Mouse (Mus musculus): Measurements from ENCODE around the gene Zfp938.

Gene Zfp938

GRCm38 (mm10) chr10:82240742-82241400 lies at the start of gene Zfp938:
Gene Zfp938, minus strand, starts transcription at chr10:82241280.
- peak; percentile 91 for DNase-seq

GRCm38 (mm10) chr10:82257331-82257730 lies 16.3 kb upstream of the Zfp938 start:
- no peak for DNase-seq

DNA sequence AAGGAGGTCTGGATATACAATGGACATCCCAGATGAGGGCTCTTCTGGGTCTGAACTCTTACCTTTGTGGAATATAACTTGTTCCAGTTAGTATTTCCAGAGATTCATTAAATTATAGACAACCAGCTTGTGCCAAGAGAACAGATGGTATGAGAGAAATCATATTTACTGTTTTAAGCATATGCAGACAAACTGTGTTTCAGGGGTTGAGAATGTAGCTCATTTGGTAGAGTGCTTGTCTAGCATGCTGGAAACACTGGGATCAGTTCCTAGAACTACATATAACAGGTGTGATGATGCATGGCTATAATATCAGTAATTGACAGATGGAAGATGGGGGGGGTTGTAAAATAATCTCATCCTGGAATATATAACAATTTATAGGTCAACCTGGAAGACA lies 3.9 kb upstream of the Zfp938 start:
- DNase-seq: no peak

GRCm38 (mm10) chr10:82241401-82241788 lies 315 bp upstream of the Zfp938 start:
- no peak for DNase-seq

- peak; percentile 93 for DNase-seq
Measured at GRCm38 (mm10) chr10:82178257-82179064, 62.6 kb downstream of the Zfp938 start.
